Mouse (Mus musculus) liver, adult 2 months (tissue): ENCODE results near the gene Nid2.

ENCODE experiments used
- CTCF ChIP-seq: fragments of 200-500 bp; IDR thresholded peaks from 2 replicates; pipeline ENCODE4 v1.5.1; 2011; ENCODE audit warnings: low read depth, low read length, control low read depth
- POLR2A ChIP-seq: fragments of 200-500 bp; IDR thresholded peaks from 2 replicates; pipeline ENCODE4 v1.6.1; 2011; ENCODE audit warnings: low read length, control low read depth; ENCODE audit not compliant: insufficient read depth; ENCODE audit errors: extremely low read depth

GRCm38 (mm10) chr14:19744876-19745275, 6.2 kb upstream of the Nid2 start:
- TF ChIP-seq CTCF (no peak), POLR2A (no peak)
